Mouse (Mus musculus) ES-Bruce4 (cell line): ENCODE data around the gene Eya2.

Source experiments
- CTCF ChIP-seq: IDR thresholded peaks from one replicate; pipeline ENCODE4 v1.8.1; 2011; ENCODE audit warnings: low read depth, low read length
- EP300 ChIP-seq: IDR thresholded peaks from 2 replicates; pipeline ENCODE4 v1.6.1; 2011; ENCODE audit warnings: low read depth, low read length; ENCODE audit not compliant: insufficient read depth

- TF ChIP-seq CTCF (no peak), EP300 (no peak)
These were observed 218.1 kb downstream of the Eya2 start for GRCm38 (mm10) chr2:165812889-165813288.
